Mouse (Mus musculus): ENCODE measurements at regions not wholly inside any gene's neighbourhood (a gene's known extent, or its start where the extent isn't known, plus 50 kb on each side); places are given as distances from the start of the nearest gene placed in this dataset.

GRCm38 (mm10) chr17:88381106-88381505 is 59.4 kb upstream of the Foxn2 start:
- 56% methylated on average over 9 of the region's 9 CpGs for WGBS
- Histone ChIP-seq H3K27me3 (ENCODE audit: control insufficient read depth, insufficient read depth, low read length) (no peaks in the 10 kb centered on the region), H3K4me3 (ENCODE audit: extremely low read depth, insufficient read depth, insufficient read length) (no peak overlapping the region), H3K4me1 (ENCODE audit: control insufficient read depth, insufficient read depth, insufficient read length) (no peaks in the 10 kb centered on the region), H3K27ac (ENCODE audit: insufficient read depth, low read length) (no peak overlapping the region), H3K36me3 (ENCODE audit: control insufficient read depth, insufficient read depth, low read length) (no peaks in the 10 kb centered on the region)
- DNase-seq (ENCODE audit: low read depth in 1 of 2, low spot score in 2 of 2): no peak
- no peak for TF ChIP-seq POLR2A (IDR thresholded peaks at IDR 0.05; ENCODE audit: low read depth, low read length)
- no peak for TF ChIP-seq CTCF (IDR thresholded peaks at IDR 0.05; ENCODE audit: extremely low read depth, insufficient read depth, insufficient read length, insufficient replicate concordance)

GRCm38 (mm10) chr17:88383447-88383846 is 57.1 kb upstream of the Foxn2 start:
- 80% methylated on average over 4 of the region's 4 CpGs for WGBS
- no peak overlapping the region for H3K27ac ChIP-seq (ENCODE audit: insufficient read depth, low read length)
- no peaks in the 10 kb centered on the region for H3K4me1 ChIP-seq (ENCODE audit: control insufficient read depth, insufficient read depth, insufficient read length)
- no peaks in the 10 kb centered on the region for H3K36me3 ChIP-seq (ENCODE audit: control insufficient read depth, insufficient read depth, low read length)
- H3K4me3 ChIP-seq (ENCODE audit: extremely low read depth, insufficient read depth, insufficient read length): no peak overlapping the region
- no peaks in the 10 kb centered on the region for H3K27me3 ChIP-seq (ENCODE audit: control insufficient read depth, insufficient read depth, low read length)
- no peak for DNase-seq (ENCODE audit: low read depth in 1 of 2, low spot score in 2 of 2)
- TF ChIP-seq CTCF (IDR thresholded peaks at IDR 0.05; ENCODE audit: extremely low read depth, insufficient read depth, insufficient read length, insufficient replicate concordance) (no peak), POLR2A (IDR thresholded peaks at IDR 0.05; ENCODE audit: low read depth, low read length) (no peak)

- Histone ChIP-seq H3K4me1 (ENCODE audit: control insufficient read depth, insufficient read depth, insufficient read length) (no peaks in the 10 kb centered on the region), H3K27ac (ENCODE audit: insufficient read depth, low read length) (no peak overlapping the region), H3K4me3 (ENCODE audit: extremely low read depth, insufficient read depth, insufficient read length) (no peak overlapping the region), H3K36me3 (ENCODE audit: control insufficient read depth, insufficient read depth, low read length) (no peaks in the 10 kb centered on the region), H3K27me3 (ENCODE audit: control insufficient read depth, insufficient read depth, low read length) (no peaks in the 10 kb centered on the region)
- DNase-seq (ENCODE audit: low read depth in 1 of 2, low spot score in 2 of 2): no peak
- no peak for TF ChIP-seq CTCF (IDR thresholded peaks at IDR 0.05; ENCODE audit: extremely low read depth, insufficient read depth, insufficient read length, insufficient replicate concordance)
- no peak for TF ChIP-seq POLR2A (IDR thresholded peaks at IDR 0.05; ENCODE audit: low read depth, low read length)
- 94% methylated on average over 15 of the region's 15 CpGs for WGBS
Observed at GRCm38 (mm10) chr17:88388441-88388951, 52.0 kb upstream of the Foxn2 start.

GRCm38 (mm10) chr17:88389668-88390461 is 50.6 kb upstream of the Foxn2 start:
- Histone ChIP-seq H3K27me3 (ENCODE audit: control insufficient read depth, insufficient read depth, low read length) (no peaks in the 10 kb centered on the region), H3K36me3 (ENCODE audit: control insufficient read depth, insufficient read depth, low read length) (no peaks in the 10 kb centered on the region), H3K4me1 (ENCODE audit: control insufficient read depth, insufficient read depth, insufficient read length) (no peaks in the 10 kb centered on the region), H3K27ac (ENCODE audit: insufficient read depth, low read length) (no peak overlapping the region), H3K4me3 (ENCODE audit: extremely low read depth, insufficient read depth, insufficient read length) (no peak overlapping the region)
- 88% methylated on average over 14 of the region's 14 CpGs for WGBS
- TF ChIP-seq POLR2A (IDR thresholded peaks at IDR 0.05; ENCODE audit: low read depth, low read length): no peak
- TF ChIP-seq CTCF (IDR thresholded peaks at IDR 0.05; ENCODE audit: extremely low read depth, insufficient read depth, insufficient read length, insufficient replicate concordance): no peak
- no peak for DNase-seq (ENCODE audit: low read depth in 1 of 2, low spot score in 2 of 2)
